Comparison of ENCODE assay signal across 8 mouse cellular contexts in the genomic region with DNA sequence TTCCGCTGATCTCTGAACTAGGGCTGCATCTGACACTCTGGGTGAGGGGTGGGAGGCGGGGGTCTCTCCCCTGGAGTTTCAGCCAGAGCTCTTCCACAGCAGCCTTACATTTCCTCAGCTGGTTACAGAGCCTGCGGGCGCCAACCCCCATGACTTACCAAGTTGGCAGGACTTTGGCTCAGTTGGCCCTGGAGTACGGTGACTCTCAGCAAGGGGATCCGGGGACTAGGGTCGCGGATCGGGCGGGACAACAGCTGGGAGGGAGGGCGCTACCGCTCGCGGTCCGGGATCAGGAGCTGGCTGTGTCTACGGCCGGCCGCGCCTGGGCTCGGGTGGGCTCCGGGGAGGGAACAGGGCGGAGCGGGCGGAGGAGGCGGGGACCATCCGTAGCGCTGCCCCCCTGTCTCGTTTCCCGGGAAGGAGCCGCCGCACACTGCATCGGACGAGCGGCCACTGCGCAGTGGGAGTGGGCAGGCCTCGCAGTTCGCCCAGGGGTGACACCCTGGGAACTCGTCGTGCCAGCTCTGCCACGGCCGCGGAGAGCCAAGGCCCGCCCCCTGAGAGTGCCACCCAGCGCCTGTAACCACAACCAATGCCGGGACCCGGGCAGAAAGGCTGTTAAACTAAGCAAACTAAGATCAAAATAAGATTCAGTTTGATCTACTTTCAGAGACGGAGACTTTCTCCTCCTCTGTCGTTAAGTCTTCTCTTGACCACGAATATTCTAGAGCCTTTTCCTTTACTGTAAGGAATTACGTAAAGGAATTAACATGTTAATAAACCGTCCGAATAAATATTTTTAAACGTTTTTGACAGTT. TPM values are rescaled to one million over a fixed set of nuclear protein-coding genes. Genes with fewer than 3 reads are reported as not detected.
A peak's percentile ranks its signal among the peaks of the same experiment; 100 is the strongest.
DNase-seq lines count a peak whose midpoint lies in the region; ATAC-seq lines count a peak whose summit lies in the region.

Gene Nod1 (minus strand): TSS at position 502 of the 818 bp plus-strand sequence.

- H3K27ac ChIP-seq in embryonic facial prominence, embryonic 12.5 days: 0 out of 2 replicates have a peak within 1 kb of the TSS, but pooled peaks have one; percentile 41
- peak within 1 kb of the TSS; percentile 83 for H3K27ac ChIP-seq in limb, embryonic 10.5 days
- no peak within 1 kb of the TSS for H3K27ac ChIP-seq in midbrain, embryonic 11.5 days (ENCODE audit: low read depth, low read length)

- H3K36me3 ChIP-seq in embryonic facial prominence, embryonic 12.5 days: no peaks in the 10 kb centered on the region
- H3K36me3 ChIP-seq in limb, embryonic 10.5 days: no peaks in the 10 kb centered on the region
- no peaks in the 10 kb centered on the region for H3K36me3 ChIP-seq in midbrain, embryonic 11.5 days (ENCODE audit: control insufficient read depth, insufficient read depth, low read length)

- peak; percentile 73 to 75 for DNase-seq in adrenal gland, adult 18-20 months (ENCODE audit: low spot score in 2 of 2)
- DNase-seq in heart, adult 11 months: peak; percentile 99
- DNase-seq in kidney, adult 11 months: peak; percentile 84
- DNase-seq in limb, embryonic 10.5 days (ENCODE audit: low spot score): peak; percentile 79
- DNase-seq in midbrain, embryonic 11.5 days (ENCODE audit: low spot score, missing footprints): peak; percentile 93
- DNase-seq in skeletal muscle tissue, adult 2 months (ENCODE audit: low read depth, low spot score): peak; percentile 78
- no peak for DNase-seq in c-Kit-positive CD71-positive TER-119-positive erythroid progenitor cells, embryonic 14.5 days (ENCODE audit: low spot score)

- peaks cover 9% of the 10 kb centered on the region; the same call in 1 of the 2 replicates for H3K4me1 ChIP-seq in embryonic facial prominence, embryonic 12.5 days
- 0 out of 2 replicates have a peak, but pooled peaks cover 14% of the 10 kb centered on the region for H3K4me1 ChIP-seq in limb, embryonic 10.5 days
- no peaks in the 10 kb centered on the region; the same call in 1 of the 2 replicates for H3K4me1 ChIP-seq in midbrain, embryonic 11.5 days (ENCODE audit: control insufficient read depth, insufficient read depth, low read length)

- peak within 1 kb of the TSS; percentile 78 for H3K4me2 ChIP-seq in embryonic facial prominence, embryonic 12.5 days (replicated peaks)
- peak within 1 kb of the TSS; percentile 71 for H3K4me2 ChIP-seq in midbrain, embryonic 11.5 days

- peaks cover 9% of the 10 kb centered on the region for H3K27me3 ChIP-seq in embryonic facial prominence, embryonic 12.5 days
- peaks cover 48% of the 10 kb centered on the region for H3K27me3 ChIP-seq in limb, embryonic 10.5 days (ENCODE audit: low read depth, poor library complexity, severe bottlenecking)
- no peaks in the 10 kb centered on the region; the same call in 1 of the 2 replicates for H3K27me3 ChIP-seq in midbrain, embryonic 11.5 days (ENCODE audit: control insufficient read depth, insufficient read depth, low read length)

- peak; percentile 88 for ATAC-seq in embryonic facial prominence, embryonic 12.5 days (ENCODE audit: insufficient number of reproducible peaks, insufficient read depth, low FRiP score, low TSS enrichment)
- ATAC-seq in midbrain, embryonic 11.5 days (ENCODE audit: low FRiP score): peak; percentile 88

- H3K9ac ChIP-seq in embryonic facial prominence, embryonic 12.5 days: peak within 1 kb of the TSS; percentile 66
- peak within 1 kb of the TSS; percentile 53 for H3K9ac ChIP-seq in midbrain, embryonic 11.5 days (ENCODE audit: low read length)

- H3K4me3 ChIP-seq in embryonic facial prominence, embryonic 12.5 days: peak within 1 kb of the TSS; percentile 58
- peak within 1 kb of the TSS; percentile 69 for H3K4me3 ChIP-seq in limb, embryonic 10.5 days
- peak within 1 kb of the TSS; percentile 43 for H3K4me3 ChIP-seq in midbrain, embryonic 11.5 days (ENCODE audit: low read depth, low read length)

- H3K9me3 ChIP-seq in embryonic facial prominence, embryonic 12.5 days: no peaks in the 10 kb centered on the region
- H3K9me3 ChIP-seq in limb, embryonic 10.5 days (replicated peaks): no peaks in the 10 kb centered on the region
- no peaks in the 10 kb centered on the region for H3K9me3 ChIP-seq in midbrain, embryonic 11.5 days (ENCODE audit: control insufficient read depth, low read length)

- 2% methylated on average over 51 of the region's 53 CpGs for WGBS in embryonic facial prominence, embryonic 12.5 days
- WGBS in limb, embryonic 10.5 days: 3% methylated on average over 53 of the region's 53 CpGs
- WGBS in midbrain, embryonic 11.5 days: 2% methylated on average over 53 of the region's 53 CpGs

RNA-seq across cellular contexts. Expression of gene Nod1, which starts in this region (rescaled TPM):
- 1 to 10 TPM; 9.0 to 9.4 TPM for total RNA-seq in adrenal gland, adult 18-20 months (2021)
- 4.7 and 5.2 TPM in 2 replicates for polyA plus RNA-seq in embryonic facial prominence, embryonic 12.5 days (2016; fragmentation: Nextera tagmentation; extraction: Ambion mirVana)
- 1.4 and 1.7 TPM in 2 replicates for polyA plus RNA-seq in limb, embryonic 10.5 days (2016; fragmentation: Nextera tagmentation; extraction: Ambion mirVana)
- polyA plus RNA-seq in midbrain, embryonic 11.5 days (2014; fragmentation: Nextera tagmentation; extraction: Ambion mirVana): 1.9 and 2.1 TPM in 2 replicates
